Mouse (Mus musculus) limb, embryonic 13.5 days (tissue): ENCODE results near the gene Tram2. TPM values are rescaled to one million over a fixed set of nuclear protein-coding genes. Genes with fewer than 3 reads are reported as not detected.
A peak's percentile ranks its signal among the peaks of the same experiment; 100 is the strongest.

Experiments used
- ATAC-seq: fragments of 200-750 bp; cut with Nextera tagmentation; 2 replicates; pipeline ENCODE4 v1.8.0; 2017; ENCODE audit warnings: low read depth, moderate number of reproducible peaks, moderate TSS enrichment; ENCODE audit not compliant: low FRiP score
- H3K27ac ChIP-seq: fragments of 300-500 bp; sonication (generic); 2 replicates; pipeline ENCODE4 v1.5.1; 2015; ENCODE audit warnings: inconsistent platforms, mild to moderate bottlenecking, moderate library complexity
- H3K27me3 ChIP-seq: fragments of 300-500 bp; sonication (generic); 2 replicates; pipeline ENCODE4 v1.6.1; 2015; ENCODE audit warnings: mild to moderate bottlenecking, inconsistent platforms
- H3K36me3 ChIP-seq: fragments of 300-500 bp; sonication (generic); 2 replicates; pipeline ENCODE4 v1.6.1; 2015; ENCODE audit warnings: inconsistent platforms, mild to moderate bottlenecking, moderate library complexity
- H3K4me1 ChIP-seq: fragments of 300-500 bp; sonication (generic); 2 replicates; pipeline ENCODE4 v1.6.1; 2015; ENCODE audit warnings: inconsistent platforms
- H3K4me2 ChIP-seq: fragments of 300-500 bp; sonication (generic); replicated peaks from 2 replicates; pipeline ENCODE4 v1.6.1; 2015; ENCODE audit warnings: inconsistent platforms, mild to moderate bottlenecking, moderate library complexity
- H3K4me3 ChIP-seq: fragments of 300-500 bp; sonication (generic); 2 replicates; pipeline ENCODE4 v1.5.1; 2015; ENCODE audit warnings: moderate library complexity, mild to moderate bottlenecking, inconsistent platforms
- H3K9ac ChIP-seq: fragments of 300-500 bp; sonication (generic); 2 replicates; pipeline ENCODE4 v1.6.1; 2015; ENCODE audit warnings: mild to moderate bottlenecking, inconsistent platforms
- H3K9me3 ChIP-seq: fragments of 300-500 bp; sonication (generic); 2 replicates; pipeline ENCODE4 v1.6.1; 2016; ENCODE audit warnings: inconsistent platforms
- WGBS: fragments of 180-500 bp; shearing (Covaris S2); methylation state at CpG from one replicate; pipeline ENCODE4 v1.1.7; 2015; 5-methylcytosine and 5-hydroxymethylcytosine counted together
- polyA plus RNA-seq: library from polyadenylated mRNA; unstranded; fragments of >200 nt; fragmentation: Nextera tagmentation; extraction: Ambion mirVana; gene quantifications from 2 replicates; pipeline ENCODE4 v1.2.1, GENCODE M21; 2015

Gene Tram2
- polyA plus RNA-seq, 1 experiment from 2014 or later = 12.4 TPM

- peak; percentile 70 for ATAC-seq
- peak overlapping the region; percentile 58 for H3K4me3 ChIP-seq
- WGBS = under 1% methylated on average over 35 of the region's 36 CpGs
- H3K27ac ChIP-seq = peak overlapping the region; percentile 76
- H3K27me3 ChIP-seq = no peaks in the 10 kb centered on the region
- H3K4me2 ChIP-seq = peak overlapping the region; percentile 83
- no peaks in the 10 kb centered on the region for H3K9me3 ChIP-seq
- H3K4me1 ChIP-seq = peaks cover 53% of the 10 kb centered on the region
- H3K9ac ChIP-seq = peak overlapping the region; percentile 83
- no peaks in the 10 kb centered on the region for H3K36me3 ChIP-seq
These were observed 381 bp downstream of the Tram2 start for GRCm38 (mm10) chr1:21078481-21079214.

- Histone ChIP-seq H3K4me3 (peak overlapping the region; percentile 58), H3K9me3 (no peaks in the 10 kb centered on the region), H3K27me3 (no peaks in the 10 kb centered on the region), H3K4me1 (peaks cover 60% of the 10 kb centered on the region), H3K4me2 (peak overlapping the region; percentile 83), H3K27ac (no peak overlapping the region), H3K9ac (peak overlapping the region; percentile 83), H3K36me3 (no peaks in the 10 kb centered on the region)
- no peak for ATAC-seq
- 78% methylated on average over 7 of the region's 7 CpGs for WGBS
These were observed 1.4 kb downstream of the Tram2 start for GRCm38 (mm10) chr1:21077619-21078018.

GRCm38 (mm10) chr1:21077191-21077590, 1.8 kb downstream of the Tram2 start:
- Histone ChIP-seq H3K9me3 (no peaks in the 10 kb centered on the region), H3K27ac (no peak overlapping the region), H3K4me3 (peak overlapping the region; percentile 58), H3K4me2 (peak overlapping the region; percentile 83), H3K4me1 (peaks cover 60% of the 10 kb centered on the region), H3K9ac (peak overlapping the region; percentile 83), H3K27me3 (no peaks in the 10 kb centered on the region), H3K36me3 (no peaks in the 10 kb centered on the region)
- ATAC-seq = no peak
- WGBS = 41% methylated on average over 5 of the region's 5 CpGs

- Histone ChIP-seq H3K4me2 (peak overlapping the region; percentile 83), H3K27ac (peak overlapping the region; percentile 83), H3K36me3 (peaks cover 7% of the 10 kb centered on the region; the same call in 1 of the 2 replicates), H3K9me3 (no peaks in the 10 kb centered on the region), H3K4me1 (peaks cover 60% of the 10 kb centered on the region), H3K27me3 (no peaks in the 10 kb centered on the region), H3K4me3 (peak overlapping the region; percentile 58), H3K9ac (peak overlapping the region; percentile 83)
- no peak for ATAC-seq
- 10% methylated on average over 6 of the region's 6 CpGs for WGBS
These were observed 3.0 kb downstream of the Tram2 start for GRCm38 (mm10) chr1:21075986-21076495.

- Histone ChIP-seq H3K27me3 (no peaks in the 10 kb centered on the region), H3K9ac (no peak overlapping the region), H3K4me1 (peaks cover 58% of the 10 kb centered on the region), H3K9me3 (no peaks in the 10 kb centered on the region), H3K36me3 (peaks cover 9% of the 10 kb centered on the region; the same call in 1 of the 2 replicates), H3K4me3 (no peak overlapping the region), H3K27ac (no peak overlapping the region), H3K4me2 (0 out of 2 replicates have a peak overlapping the region, but pooled peaks have one; percentile 7)
- WGBS = 85% methylated on average over 5 of the region's 5 CpGs
- ATAC-seq = no peak
These were observed 4.8 kb downstream of the Tram2 start for GRCm38 (mm10) chr1:21074231-21074630.

- no peaks in the 10 kb centered on the region for H3K27me3 ChIP-seq
- no peaks in the 10 kb centered on the region for H3K9me3 ChIP-seq
- H3K4me2 ChIP-seq = no peak overlapping the region
- 83% methylated on average over 12 of the region's 12 CpGs for WGBS
- H3K36me3 ChIP-seq = peaks cover 15% of the 10 kb centered on the region
- peaks cover 53% of the 10 kb centered on the region for H3K4me1 ChIP-seq
- H3K9ac ChIP-seq = no peak overlapping the region
- no peak for ATAC-seq
- H3K27ac ChIP-seq = no peak overlapping the region
- H3K4me3 ChIP-seq = no peak overlapping the region
These were observed 6.1 kb downstream of the Tram2 start for GRCm38 (mm10) chr1:21072875-21073444.

- Histone ChIP-seq H3K27me3 (no peaks in the 10 kb centered on the region), H3K27ac (no peak overlapping the region), H3K4me1 (peaks cover 30% of the 10 kb centered on the region), H3K9ac (no peak overlapping the region), H3K9me3 (peaks cover 9% of the 10 kb centered on the region), H3K36me3 (peaks cover 29% of the 10 kb centered on the region), H3K4me2 (no peak overlapping the region), H3K4me3 (no peak overlapping the region)
- 73% methylated on average over 13 of the region's 13 CpGs for WGBS
- no peak for ATAC-seq
These were observed 8.4 kb downstream of the Tram2 start for GRCm38 (mm10) chr1:21070658-21071057.

- ATAC-seq = no peak
- WGBS = 81% methylated on average over 12 of the region's 12 CpGs
- no peaks in the 10 kb centered on the region for H3K27me3 ChIP-seq
- H3K4me2 ChIP-seq = no peak overlapping the region
- H3K9me3 ChIP-seq = peaks cover 9% of the 10 kb centered on the region
- no peak overlapping the region for H3K9ac ChIP-seq
- no peak overlapping the region for H3K27ac ChIP-seq
- H3K4me3 ChIP-seq = no peak overlapping the region
- H3K4me1 ChIP-seq = peaks cover 23% of the 10 kb centered on the region
- H3K36me3 ChIP-seq = peaks cover 35% of the 10 kb centered on the region
These were observed 9.1 kb downstream of the Tram2 start for GRCm38 (mm10) chr1:21069830-21070522.

- peaks cover 8% of the 10 kb centered on the region for H3K4me1 ChIP-seq
- peaks cover 42% of the 10 kb centered on the region for H3K36me3 ChIP-seq
- no peak overlapping the region for H3K9ac ChIP-seq
- H3K9me3 ChIP-seq = peaks cover 9% of the 10 kb centered on the region
- no peak overlapping the region for H3K4me3 ChIP-seq
- no peak overlapping the region for H3K27ac ChIP-seq
- no peak for ATAC-seq
- H3K4me2 ChIP-seq = no peak overlapping the region
- WGBS = 91% methylated on average over 1 of the region's 1 CpGs
- H3K27me3 ChIP-seq = no peaks in the 10 kb centered on the region
These were observed 10.5 kb downstream of the Tram2 start for GRCm38 (mm10) chr1:21068491-21068890.

- H3K4me2 ChIP-seq = no peak overlapping the region
- H3K27me3 ChIP-seq = no peaks in the 10 kb centered on the region
- ATAC-seq = no peak
- H3K9me3 ChIP-seq = peaks cover 9% of the 10 kb centered on the region
- peaks cover 42% of the 10 kb centered on the region for H3K36me3 ChIP-seq
- no peak overlapping the region for H3K4me3 ChIP-seq
- peaks cover 3% of the 10 kb centered on the region; the same call in 1 of the 2 replicates for H3K4me1 ChIP-seq
- H3K27ac ChIP-seq = no peak overlapping the region
- 88% methylated on average over 11 of the region's 11 CpGs for WGBS
- H3K9ac ChIP-seq = no peak overlapping the region
These were observed 11.3 kb downstream of the Tram2 start for GRCm38 (mm10) chr1:21067536-21068221.

GRCm38 (mm10) chr1:21064153-21064552, 14.9 kb downstream of the Tram2 start:
- 91% methylated on average over 5 of the region's 5 CpGs for WGBS
- no peak overlapping the region for H3K4me3 ChIP-seq
- H3K4me1 ChIP-seq = no peaks in the 10 kb centered on the region
- H3K4me2 ChIP-seq = no peak overlapping the region
- peaks cover 49% of the 10 kb centered on the region for H3K36me3 ChIP-seq
- H3K27ac ChIP-seq = no peak overlapping the region
- peaks cover 9% of the 10 kb centered on the region for H3K9me3 ChIP-seq
- no peak overlapping the region for H3K9ac ChIP-seq
- no peak for ATAC-seq
- H3K27me3 ChIP-seq = no peaks in the 10 kb centered on the region
